Mouse (Mus musculus): ENCODE data around the gene Tnip1.
"Not testable (repeated sequence)": the region's sequence is repeated elsewhere in the genome, so short reads cannot be mapped to it uniquely, and the experiment has no call there.

Gene Tnip1

DNA sequence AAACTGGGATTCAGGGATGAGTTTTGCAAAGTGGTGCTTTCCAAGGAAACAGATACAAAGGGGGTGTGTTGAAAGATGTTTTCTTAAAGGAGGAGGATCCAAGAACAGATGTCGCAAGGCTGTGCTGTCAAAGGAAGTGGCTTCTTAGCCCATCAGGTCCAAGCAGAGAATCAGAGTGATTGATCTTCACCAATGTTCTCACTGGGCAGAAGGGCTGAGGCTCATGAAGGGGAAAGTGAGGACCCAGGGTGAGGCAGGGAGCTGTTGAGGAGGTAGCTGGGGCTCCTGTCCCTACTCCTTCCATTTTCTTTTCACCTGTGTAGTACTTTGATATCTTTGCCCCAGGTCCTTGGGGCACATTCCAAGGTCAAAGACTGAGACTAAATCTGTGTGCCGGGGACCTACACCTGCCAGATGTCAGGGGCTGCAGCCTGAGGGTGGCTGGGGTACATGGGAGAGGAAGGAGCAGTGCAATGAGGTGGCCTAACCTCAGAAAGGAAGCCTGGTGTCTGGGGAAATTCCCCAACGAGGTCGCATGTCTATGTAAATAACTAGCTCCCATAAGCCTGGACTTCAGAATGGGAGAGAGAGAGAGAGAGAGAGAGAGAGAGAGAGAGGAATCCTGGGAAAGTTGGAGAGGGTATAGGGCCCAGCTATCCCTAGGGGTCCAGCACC is 9.5 kb upstream of the Tnip1 start:
- DNase-seq (ENCODE audit: low read depth, low spot score): no peak

DNA sequence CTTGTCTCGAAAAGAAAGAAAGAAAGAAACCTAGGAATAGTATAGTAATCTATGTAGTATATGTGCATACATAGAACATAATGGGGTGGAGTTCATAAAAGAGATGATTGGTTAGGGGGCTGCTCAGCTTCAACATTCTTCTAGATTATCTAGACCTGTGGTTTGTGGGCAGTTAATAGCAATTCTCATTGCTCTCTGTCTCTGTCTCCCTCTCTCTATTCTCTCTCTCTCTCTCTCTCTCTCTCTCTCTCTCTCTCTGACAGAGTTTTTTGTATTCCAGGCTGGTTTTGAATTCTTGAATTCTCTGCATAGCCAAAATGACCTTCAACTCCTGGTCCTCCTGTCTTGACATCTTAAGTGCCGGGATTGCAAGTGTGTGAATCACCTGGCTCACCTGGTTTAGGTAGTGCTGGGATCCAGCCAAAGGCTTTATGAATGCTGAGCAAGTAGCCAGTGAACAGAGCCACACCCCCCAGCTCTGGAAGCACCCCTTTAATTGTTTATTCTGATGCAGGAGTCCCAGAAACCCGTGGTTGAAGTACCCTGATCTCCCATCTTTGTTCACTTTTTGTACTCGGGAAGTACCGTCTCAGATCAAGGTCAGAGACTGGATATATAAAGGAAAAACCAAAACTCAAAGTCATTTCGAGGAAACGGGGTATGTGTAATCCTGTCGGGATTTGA is 8.8 kb upstream of the Tnip1 start:
- no peak for DNase-seq (ENCODE audit: low read depth, low spot score)

DNA sequence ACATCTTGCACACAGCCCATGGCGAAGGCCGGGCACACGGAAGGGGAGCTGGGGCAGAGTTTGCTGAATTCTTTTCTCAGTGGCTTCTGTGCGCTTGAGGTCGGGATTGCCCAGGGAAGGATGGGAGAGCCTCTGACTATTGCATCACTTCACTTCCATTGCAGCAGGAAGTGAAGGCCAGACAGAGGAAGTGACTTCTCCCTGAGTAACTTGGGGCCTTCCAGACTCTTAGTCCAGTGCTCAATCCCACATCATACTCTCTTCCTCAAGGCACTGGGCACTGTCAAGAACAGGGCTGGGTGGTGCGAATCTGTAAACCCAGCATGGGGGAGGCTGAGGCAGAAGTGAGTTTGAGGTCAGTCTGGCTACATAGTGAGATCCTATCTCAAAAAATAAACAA is 2.5 kb upstream of the Tnip1 start:
- DNase-seq (ENCODE audit: low read depth, low spot score): no peak

DNA sequence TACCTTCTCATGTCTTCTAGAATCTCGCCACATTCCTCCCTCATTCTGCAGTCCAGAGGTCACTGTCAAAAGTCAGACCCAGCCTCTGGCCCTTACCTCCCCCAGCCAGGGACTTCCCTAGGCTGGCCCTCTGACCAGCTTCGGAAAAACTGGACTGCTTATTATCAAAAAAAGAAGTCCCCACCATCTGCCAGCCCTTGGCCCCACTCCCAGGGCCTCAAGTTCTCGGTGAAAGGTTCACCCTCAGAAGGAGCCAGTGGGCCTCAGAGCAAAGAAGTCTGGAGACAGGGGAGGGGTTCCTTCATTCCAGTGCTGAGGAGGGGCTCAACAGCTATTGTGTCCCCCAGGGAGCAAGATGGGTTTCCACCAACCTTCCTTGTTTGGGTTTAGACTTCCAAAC is 796 bp downstream of the Tnip1 start:
- DNase-seq (ENCODE audit: low read depth, low spot score): no peak

DNA sequence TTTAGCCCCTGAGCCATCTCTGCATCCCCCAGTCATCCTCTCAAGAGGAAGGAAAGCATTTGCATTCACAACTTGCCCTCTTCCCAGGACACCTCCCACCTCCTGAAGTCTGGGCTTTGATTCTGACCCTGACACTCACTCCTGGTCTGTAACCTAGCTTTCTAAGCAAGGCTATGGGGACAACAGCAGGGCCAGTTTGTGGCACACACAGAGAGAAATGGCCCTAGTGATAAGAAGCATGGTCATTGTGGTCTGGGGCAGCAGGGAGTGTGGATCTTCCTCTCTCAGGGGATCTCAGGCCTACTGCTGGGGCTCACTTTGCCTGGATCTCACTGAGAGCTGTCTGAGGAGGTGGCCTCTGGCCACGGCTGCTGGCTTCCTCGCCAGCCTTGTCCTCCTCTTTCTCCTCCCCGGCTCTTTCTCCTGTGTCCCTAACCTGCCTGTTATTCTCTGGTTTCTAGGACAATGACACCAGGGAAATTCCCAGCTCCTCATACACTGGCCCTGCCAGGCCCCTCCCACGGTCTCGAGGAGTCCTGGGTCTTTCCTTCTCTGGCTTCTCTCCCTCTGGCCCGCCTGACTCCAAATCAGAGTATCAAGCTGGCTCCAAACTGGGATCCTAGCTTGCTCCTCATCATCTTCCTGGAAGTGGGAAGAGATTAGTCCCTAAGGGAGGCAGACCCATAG is 1.4 kb downstream of the Tnip1 start:
- DNase-seq (ENCODE audit: low read depth, low spot score): no peak

DNA sequence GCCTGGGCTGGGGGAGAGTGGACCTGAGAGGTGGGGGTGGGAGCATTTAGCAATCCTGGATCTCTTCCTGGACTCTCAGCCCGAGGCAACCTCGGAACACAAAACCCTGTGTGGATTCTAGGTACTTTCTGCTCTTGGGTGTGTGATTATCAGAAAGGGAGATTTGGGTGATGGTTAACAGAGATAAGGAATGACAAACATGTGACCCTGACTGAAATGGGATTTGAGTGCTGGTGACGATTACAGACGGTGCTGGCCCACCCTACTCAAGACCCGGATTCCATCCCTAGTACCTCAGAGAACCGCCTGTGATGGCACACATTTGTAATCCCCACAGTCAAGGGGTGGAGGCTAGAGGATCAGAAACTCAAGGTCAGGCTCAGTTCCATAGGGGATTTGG is 2.5 kb downstream of the Tnip1 start:
- DNase-seq (ENCODE audit: low read depth, low spot score): no peak

DNA sequence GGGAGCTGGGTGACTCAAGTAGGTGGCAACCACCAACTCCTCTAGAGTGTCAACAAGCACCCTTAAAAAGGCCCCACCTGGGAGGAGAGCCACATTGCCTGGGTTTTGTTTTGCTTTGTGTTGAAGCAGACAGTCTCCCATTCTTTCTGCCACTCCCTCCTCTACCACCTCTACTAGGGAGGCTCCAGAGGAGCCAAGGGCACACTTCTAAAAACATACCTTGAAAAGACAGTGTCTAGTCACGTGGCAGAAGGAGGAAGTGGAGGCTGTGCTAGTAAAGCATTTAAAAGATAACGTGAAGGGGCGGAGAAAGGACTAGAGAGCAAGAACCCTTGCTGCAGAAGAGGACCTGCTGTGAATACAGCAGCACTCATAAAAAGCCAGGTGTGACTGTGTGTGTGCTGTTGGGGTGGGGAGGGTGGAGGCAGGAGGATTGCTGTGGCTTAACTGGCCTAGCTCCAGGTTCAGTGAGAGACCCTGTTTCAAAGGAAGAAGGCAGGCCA is 4.1 kb downstream of the Tnip1 start:
- no peak for DNase-seq (ENCODE audit: low read depth, low spot score)

DNA sequence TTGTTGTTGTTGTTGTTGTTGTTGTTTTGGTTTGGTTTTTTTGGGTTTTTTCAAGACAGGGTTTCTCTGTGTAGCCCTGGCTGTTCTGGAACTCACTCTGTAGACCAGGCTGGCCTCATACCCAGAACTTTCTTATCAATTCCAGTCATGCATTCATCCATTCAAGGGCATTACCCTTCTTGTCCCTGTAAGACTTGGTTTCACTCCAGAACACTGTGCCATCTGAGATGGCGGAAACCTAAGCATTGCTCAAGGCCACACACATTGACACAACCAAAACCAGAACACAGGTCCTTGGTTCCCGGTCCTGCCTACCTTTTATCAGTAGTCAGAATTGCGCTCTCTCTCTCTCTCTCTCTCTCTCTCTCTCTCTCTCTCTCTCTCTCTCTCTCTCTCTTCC is 5.0 kb downstream of the Tnip1 start:
- not testable (repeated sequence) for DNase-seq (ENCODE audit: low read depth, low spot score)

DNA sequence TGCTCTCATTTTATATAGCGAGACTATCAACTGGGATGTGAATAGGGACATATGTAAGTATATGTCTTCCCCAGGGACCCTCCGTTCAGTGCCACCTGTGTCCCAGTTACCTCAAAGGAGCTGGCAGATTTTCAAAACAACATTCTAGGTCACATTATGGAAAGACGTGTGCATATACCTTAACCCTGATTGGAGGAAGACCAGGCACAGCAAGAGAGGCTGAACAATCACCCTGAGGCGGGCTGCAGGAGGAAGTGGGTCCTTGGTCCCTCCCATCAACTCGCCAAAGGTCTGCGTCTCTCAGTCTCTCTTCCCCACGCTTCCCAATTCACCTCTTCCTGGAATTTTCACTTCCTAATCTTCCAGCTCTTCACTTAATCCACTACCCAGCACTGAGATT is 5.8 kb downstream of the Tnip1 start:
- no peak for DNase-seq (ENCODE audit: low read depth, low spot score)

DNA sequence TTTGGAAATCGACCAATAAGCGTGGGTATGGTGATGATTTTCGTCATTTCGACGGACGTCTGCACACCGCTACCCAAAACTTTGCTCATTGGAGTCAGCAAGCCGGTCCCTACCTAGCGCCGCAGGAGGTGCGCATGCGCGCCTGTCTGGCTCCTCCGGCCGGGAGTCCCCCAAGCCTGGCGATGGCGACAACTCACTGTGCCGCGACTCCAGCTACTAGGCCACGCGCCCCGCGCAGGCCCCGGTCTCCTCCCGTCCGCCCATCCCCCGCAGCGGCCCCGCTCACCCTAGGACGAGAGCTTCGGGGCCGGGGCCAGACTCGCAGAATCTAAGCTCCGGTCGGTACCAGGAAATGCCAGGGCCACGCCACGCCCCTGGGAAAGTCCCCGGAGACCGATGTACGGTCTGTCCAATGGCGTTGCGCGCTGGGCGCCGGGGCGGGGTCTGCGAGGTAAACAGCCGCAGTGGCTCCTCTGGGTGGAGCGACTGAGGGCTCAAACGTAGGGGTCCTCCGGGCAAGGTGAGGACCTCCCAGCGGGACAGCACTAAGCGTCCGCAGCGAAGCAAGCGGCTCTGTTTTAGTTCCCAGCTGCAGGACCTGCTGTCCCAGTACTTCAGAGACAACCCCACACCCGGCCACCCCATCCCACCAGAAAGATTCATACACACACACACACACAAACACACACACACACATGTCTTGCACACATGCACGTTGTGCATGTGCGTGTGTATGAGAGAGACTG is 6.8 kb downstream of the Tnip1 start:
- DNase-seq (ENCODE audit: low read depth, low spot score): peak; percentile 94

DNA sequence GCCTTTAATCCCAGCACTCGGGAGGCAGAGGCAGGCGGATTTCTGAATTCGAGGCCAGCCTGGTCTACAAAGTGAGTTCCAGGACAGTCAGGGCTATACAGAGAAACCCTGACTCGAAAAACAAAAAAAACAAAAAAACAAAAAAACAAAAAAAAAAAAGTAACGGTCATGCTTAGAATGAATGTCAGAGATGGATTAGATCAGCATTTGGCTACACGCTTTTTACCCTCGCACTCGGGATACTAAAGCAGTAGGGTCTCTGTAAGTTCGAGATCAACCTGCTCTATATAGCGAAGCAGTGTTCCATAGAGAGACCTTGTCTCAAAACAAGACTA is 7.3 kb downstream of the Tnip1 start:
- DNase-seq (ENCODE audit: low read depth, low spot score): not testable (repeated sequence)

DNA sequence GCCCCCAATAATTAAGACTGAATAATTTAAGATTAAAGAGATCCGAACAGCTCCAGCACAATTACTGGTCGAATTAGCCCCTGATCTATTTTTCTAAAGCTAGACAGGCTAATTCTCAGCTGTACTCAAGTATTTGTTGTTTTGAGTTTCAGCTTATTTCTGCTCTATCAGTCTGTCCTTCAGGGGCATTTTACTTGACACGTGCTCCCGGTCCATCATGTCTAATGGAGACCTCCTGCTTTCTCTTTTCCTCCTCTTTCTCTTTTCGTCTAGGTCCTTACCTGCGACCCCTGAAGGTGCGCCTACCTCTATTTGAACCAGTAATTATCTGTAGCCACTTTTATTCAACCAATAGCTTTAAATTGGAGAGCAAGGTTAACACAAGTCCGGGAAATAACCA is 8.0 kb downstream of the Tnip1 start:
- DNase-seq (ENCODE audit: low read depth, low spot score): no peak

DNA sequence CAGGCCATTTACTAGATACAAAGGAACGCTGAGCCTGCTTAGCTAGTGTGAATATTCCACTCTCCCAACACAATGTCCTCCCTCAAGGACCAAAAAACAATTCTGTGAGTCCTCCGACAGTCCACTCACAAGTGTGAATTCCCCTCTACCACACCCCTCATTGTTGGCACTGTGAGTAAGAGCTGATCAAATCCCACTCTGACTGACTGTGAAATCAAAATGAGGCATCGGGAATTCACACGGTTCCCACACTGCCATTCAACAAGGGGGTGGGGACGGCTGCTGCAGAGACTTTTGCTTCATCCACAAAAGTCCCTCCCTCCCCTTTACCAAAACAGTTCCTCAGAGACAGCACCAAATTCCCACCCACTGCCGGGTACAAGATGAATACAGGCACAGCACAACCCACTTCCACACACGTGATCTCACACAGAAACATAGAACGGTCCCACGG is 8.7 kb downstream of the Tnip1 start:
- DNase-seq (ENCODE audit: low read depth, low spot score): peak; percentile 39

DNA sequence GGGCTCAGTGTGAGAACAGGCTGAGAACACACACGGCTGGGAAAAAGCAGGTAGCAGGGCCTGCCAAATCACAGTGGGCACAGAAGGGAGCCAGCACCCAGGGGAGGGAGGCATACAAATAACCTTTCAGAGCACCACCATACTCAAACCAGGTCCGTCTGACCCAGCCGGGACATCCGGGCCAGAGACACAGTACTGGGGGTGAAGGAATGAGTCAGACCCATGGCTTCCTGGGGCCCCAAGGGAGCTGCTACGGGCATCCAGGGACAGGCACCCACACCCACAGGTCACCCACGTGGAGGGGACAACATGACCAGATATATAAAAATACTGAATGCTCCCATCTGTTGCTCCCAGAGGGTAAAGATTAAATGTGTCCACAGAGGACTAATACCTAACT is 10.1 kb downstream of the Tnip1 start:
- no peak for DNase-seq (ENCODE audit: low read depth, low spot score)

DNA sequence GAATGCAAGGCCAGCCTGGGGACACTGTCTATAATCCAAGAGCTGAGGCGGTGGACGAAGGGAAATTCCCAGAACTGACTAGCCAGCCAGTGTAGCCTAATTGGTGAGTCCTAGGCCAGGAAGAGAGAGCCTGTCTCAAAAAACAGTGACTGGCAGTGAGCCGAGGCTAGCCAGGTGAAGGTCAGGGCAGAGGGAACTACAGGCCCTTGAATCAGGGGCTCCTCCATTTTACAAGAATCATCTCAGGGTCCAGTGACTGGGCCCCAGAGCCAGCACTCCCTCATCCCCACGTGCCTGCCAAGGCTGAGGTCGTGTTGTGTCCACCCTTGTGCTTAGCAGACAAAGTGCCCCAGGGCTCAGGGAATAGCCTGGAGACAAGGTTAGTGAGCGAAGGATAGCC is 12.0 kb downstream of the Tnip1 start:
- no peak for DNase-seq (ENCODE audit: low read depth, low spot score)

DNA sequence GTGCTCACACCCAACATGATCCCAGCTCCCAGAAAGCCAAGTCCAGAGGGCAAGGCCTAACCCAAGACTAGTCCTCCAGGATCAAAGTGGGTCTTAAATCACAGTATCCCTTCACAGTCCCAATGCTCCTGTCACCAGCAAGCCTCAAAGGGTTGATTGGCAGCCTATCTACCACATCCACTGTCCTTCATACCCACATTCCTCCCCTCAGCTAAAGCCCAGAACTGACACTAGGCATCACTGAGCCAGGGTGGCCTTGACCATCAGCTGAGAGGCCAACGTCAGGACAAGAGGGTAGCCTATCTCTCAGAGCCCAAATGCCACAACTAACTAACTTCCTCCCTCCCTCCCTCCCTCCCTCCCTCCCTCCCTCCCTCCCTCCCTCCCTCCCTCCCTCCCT is 13.0 kb downstream of the Tnip1 start:
- DNase-seq (ENCODE audit: low read depth, low spot score): no peak

DNA sequence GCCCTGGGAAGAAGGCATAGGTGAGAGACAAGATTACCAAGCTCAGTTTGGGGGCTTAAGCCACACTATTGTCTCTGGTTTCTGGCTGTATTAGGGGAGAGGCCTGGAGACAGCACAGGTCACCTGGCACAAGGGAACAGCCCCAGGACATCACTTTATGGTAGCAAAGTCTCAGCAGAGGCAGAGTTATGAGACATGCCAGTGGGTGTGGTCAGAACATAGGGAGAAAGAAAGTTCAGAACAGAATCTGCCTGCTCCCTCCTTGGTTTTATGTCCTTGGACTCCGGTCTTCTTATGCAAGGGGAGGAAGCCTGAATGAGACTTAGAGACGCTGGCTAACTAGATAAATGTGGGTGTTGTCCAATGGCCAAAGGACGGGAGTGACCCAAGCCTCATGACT is 18.0 kb downstream of the Tnip1 start:
- DNase-seq (ENCODE audit: low read depth, low spot score): no peak

DNA sequence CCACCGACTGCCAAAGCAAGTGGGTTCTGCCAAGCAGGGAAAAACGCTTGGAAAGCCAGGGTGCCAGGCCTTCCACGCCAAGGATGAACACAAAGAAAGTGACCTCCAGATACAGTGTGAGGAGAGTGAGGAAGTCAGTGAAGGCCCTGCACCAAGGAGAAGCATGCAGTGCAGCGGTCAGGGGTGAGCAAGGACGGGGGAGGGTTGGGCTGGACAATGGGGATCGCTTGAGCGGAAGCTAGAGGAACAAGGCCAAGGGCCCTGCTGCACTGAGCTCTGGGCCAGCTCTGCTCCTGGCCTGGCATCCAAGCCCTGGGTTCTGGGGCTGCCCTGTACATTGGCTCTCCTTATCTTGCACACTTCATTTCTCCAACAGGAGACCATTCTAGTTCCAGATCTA is 22.7 kb downstream of the Tnip1 start:
- no peak for DNase-seq (ENCODE audit: low read depth, low spot score)

DNA sequence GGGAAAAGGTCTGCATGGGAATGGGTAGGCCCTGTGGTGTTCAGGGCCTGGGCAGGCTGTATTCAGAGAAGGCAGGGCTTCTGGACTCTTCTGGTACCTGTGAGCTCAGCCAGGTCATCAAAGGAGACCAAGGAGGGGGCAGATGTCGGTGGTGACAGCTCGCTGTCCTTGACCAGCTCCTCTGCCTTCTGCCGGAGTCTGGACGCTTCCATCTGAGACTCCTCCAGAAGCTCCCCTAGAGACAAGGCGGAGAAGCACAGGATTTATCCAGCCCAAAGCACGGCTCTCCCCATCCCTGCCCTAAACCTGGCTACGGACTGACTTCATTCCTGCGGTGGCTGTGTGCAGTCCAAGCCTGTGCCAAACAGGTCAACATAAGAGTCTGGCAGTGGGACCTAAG is 23.2 kb downstream of the Tnip1 start:
- no peak for DNase-seq (ENCODE audit: low read depth, low spot score)

DNA sequence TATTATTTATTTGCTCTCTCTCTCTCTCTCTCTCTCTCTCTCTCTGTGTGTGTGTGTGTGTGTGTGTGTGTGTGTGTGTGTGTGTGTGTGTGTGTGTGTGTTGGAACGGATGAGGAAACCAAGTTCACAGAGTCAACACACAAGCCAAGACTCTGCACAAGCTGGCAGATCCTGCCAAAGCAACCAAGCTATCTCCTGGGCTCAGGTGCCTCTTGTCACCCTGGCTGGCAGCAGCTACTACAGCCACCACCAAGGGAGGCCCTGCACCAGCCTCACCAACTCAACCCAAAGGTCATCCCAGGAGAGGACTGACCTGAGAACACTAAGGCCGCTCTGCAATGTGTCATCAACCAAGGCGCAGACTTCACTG is 26.0 kb downstream of the Tnip1 start:
- DNase-seq (ENCODE audit: low read depth, low spot score): no peak

DNA sequence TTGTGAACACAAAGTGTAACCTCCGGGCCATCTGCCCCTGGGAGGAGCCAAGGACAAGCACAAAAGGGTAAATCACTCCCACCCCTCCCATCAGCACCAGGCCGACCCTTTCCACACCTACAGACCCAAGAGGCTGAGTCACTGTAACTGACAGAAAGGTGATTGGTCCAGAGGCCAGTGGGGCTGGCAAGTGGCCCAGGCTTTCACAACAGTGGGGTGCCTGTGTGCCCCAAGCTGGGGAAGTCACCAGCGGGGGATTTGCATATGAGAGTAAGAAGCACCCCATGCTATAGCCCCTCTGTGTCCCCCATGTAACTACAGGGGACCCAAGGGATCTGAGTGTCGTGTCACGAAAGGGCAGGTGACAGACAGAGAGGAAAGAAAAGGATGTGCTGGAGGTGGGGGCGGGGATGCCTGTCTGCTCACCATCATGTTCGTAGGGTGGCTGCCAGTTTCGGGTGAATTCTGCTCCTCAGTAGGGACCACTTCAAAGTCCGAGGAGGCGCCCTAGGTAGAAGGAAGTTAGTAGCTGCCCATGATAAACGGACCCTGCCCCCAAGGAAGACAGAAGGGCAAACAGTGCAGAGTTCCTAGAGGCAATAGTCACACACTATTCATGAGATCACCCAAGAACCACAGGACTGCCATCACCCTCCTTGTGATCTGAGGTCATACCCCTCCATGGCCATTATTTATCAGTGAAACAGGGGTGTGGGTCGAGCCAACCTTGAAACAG is 26.5 kb downstream of the Tnip1 start:
- DNase-seq (ENCODE audit: low read depth, low spot score): no peak

DNA sequence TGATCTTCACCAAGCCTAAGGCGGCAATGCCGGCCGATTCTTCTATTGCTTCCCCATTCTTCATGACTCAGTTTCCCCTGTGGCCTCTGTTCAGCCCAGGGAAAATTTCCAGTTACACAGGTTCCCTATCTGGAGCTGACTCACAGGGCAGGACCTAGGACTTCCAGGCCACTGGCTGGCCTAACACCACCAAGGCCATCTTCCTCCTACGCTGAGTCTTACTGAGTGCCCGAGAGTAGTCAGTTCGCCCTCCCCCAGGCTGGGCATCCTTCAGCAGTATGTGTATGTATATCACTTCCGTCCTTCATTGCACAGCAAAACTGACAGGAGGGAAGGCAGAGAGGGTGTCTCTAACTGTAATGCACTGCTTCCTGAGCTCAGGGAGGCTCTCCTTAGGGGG is 28.5 kb downstream of the Tnip1 start:
- DNase-seq (ENCODE audit: low read depth, low spot score): no peak

All from telencephalon, adult 2 months (tissue).